Mouse (Mus musculus) cerebellum, adult 9-11 months (tissue): ENCODE measurements around the gene Fam221a.
A peak's percentile ranks its signal among the peaks of the same experiment; 100 is the strongest.
"Not testable (repeated sequence)": the region's sequence is repeated elsewhere in the genome, so short reads cannot be mapped to it uniquely, and the experiment has no call there.

Experiments
- DNase-seq: peaks from one replicate; pipeline ENCODE4 v3.0.0; 2022

Gene Fam221a

GRCm38 (mm10) chr6:49394276-49394675, 26.7 kb downstream of the Fam221a start:
- no peak for DNase-seq

DNA sequence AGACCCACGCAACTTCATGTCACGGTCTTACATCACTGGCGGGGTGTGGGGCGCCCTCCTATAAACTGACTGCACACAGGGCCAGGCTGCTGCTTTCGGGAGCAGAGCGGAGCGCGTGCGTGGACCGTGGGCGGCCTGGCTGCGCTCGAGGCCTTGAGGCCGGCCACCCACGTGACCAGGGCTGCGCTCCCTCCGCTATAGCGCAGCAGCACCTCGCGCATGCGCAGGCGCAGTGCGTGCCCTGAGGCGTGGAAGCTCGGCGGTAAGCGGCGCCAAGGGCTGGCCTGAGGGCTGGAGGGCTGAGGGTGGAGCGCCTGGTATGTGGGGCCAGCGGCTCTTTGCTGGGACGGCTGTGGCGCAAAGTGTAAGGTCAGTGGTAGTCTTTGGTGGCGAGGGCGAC, 27.8 kb downstream of the Fam221a start, which contains the start of gene Stk31:
Stk31 (plus strand) TSS at position 289 of the 400 bp plus-strand sequence.
- DNase-seq: peak; percentile 5

DNA sequence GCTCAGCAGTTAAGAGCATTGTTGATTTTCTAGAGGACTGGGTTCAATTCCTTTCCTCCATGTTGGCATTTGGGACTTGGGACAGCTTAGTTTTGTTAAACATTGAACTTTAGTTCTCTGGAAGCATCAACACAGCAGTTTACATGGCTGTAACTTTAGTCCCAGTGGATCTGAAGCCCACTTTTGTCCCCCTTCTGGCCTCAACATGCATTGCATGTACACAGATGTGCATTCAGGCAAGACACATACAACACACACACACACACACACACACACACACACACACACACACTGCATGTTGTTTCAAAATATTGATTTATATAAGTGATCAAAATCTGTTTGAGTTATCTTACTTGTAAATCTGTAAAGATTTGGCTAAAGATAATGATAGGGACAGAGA, 29.9 kb downstream of the Fam221a start:
- DNase-seq: no peak

- no peak for DNase-seq
These were observed 30.8 kb downstream of the Fam221a start for GRCm38 (mm10) chr6:49398365-49398764.

- DNase-seq: no peak
These were observed 43.3 kb downstream of the Fam221a start for GRCm38 (mm10) chr6:49410830-49411229.

DNA sequence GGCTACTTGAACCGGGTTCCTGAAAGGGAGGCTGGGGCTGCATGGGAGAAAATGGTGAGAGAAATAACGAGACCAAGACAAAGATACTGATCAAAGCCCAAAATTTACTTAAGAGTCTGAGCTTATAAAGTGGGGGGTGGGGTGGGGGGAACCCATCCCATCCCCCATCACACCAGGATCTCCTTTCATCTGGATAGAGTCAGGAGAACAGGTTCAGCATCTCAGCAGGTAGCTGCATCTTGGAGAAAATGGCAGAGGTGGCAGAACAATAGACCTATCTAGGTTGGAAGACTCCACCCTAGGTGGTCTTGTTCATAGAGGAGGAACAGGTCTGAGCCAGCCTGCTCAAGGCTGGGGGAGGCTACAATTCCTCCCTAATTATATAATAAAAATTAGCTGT, 45.4 kb downstream of the Fam221a start:
- not testable (repeated sequence) for DNase-seq

GRCm38 (mm10) chr6:49415971-49416370, 48.4 kb downstream of the Fam221a start:
- DNase-seq: no peak

DNA sequence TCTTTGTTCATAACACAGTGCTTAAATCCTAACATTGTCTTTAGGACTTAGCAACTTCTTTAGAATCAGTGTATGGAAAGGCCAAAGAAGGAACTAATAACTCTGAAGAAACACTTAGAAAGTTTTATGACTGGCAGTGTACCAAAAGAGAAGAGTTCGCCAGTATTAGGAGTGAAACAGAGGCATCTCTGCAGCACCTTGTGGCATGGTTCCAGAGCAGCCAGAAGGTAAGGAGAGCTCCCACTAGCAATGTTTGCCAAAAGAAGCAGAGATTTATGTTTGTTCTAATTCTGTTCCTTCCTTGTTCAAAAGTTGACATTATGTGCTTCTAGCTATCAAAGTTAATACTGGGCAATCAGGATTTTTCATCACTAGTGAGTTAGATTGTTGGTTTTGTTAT, 69.8 kb downstream of the Fam221a start:
- DNase-seq: no peak
